Mouse (Mus musculus) megakaryocyte, embryonic 14.5 days (primary cell): ENCODE measurements around the gene Mterf1a.
"Not testable (repeated sequence)": the region's sequence is repeated elsewhere in the genome, so short reads cannot be mapped to it uniquely, and the experiment has no call there.

Source experiments
- FLI1 ChIP-seq: IDR thresholded peaks from 2 replicates; pipeline ENCODE4 v1.6.1; 2012; ENCODE audit warnings: low read length, inconsistent platforms, mixed read lengths
- GATA1 ChIP-seq: IDR thresholded peaks from 3 replicates; pipeline ENCODE4 v1.6.1; 2012; ENCODE audit warnings: mixed read lengths, low read length, inconsistent platforms, borderline replicate concordance

DNA sequence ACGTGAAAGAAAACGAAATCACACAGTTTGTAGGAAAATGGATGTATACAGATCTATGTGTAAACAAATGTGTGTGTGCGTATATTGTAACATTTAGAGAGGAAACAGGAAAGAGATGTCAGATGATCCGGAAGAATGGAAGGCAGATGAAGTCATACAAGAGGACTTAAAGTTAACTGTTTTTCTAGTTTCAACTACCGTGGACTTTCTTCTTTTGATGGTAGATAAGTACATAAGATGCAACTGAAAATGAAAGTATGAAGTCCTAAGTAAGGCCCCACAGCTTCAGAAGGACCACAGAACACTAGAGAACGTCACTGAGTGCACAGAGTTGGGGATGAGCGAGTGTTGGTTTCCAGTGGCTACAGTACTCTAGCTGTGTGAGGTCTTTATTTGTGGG, 6.9 kb downstream of the Mterf1a start:
- not testable (repeated sequence) for TF ChIP-seq GATA1, FLI1
